Mouse (Mus musculus) inflammation-experienced regulatory T-cells, adult 6 months (primary cell): ENCODE measurements at regions not wholly inside any gene's neighbourhood (a gene's known extent, or its start where the extent isn't known, plus 50 kb on each side); places are given as distances from the start of the nearest gene placed in this dataset.
"Not testable (repeated sequence)": the region's sequence is repeated elsewhere in the genome, so short reads cannot be mapped to it uniquely, and the experiment has no call there.

Experiments
- ATAC-seq: one replicate; pipeline ENCODE4 v1.8.0; 2017

GRCm38 (mm10) chr15:42082436-42082835 lies 1948.3 kb downstream of the 9330182O14Rik start:
- no peak for ATAC-seq

GRCm38 (mm10) chr15:42100730-42101129 lies 1966.6 kb downstream of the 9330182O14Rik start:
- no peak for ATAC-seq

GRCm38 (mm10) chr15:42104816-42105215 lies 1970.7 kb downstream of the 9330182O14Rik start:
- ATAC-seq, result no peak

GRCm38 (mm10) chr15:42107106-42107505 lies 1972.9 kb downstream of the 9330182O14Rik start:
- no peak for ATAC-seq

- no peak for ATAC-seq
Measured at GRCm38 (mm10) chr15:42111811-42112210, 1977.6 kb downstream of the 9330182O14Rik start.

- no peak for ATAC-seq
Measured at GRCm38 (mm10) chr15:42127471-42127870, 1993.3 kb downstream of the 9330182O14Rik start.

- no peak for ATAC-seq
Measured at GRCm38 (mm10) chr15:42128976-42129375, 1994.8 kb downstream of the 9330182O14Rik start.

- no peak for ATAC-seq
Measured at GRCm38 (mm10) chr15:42166546-42166945, 2032.4 kb downstream of the 9330182O14Rik start.

GRCm38 (mm10) chr15:42177766-42178165 lies 2043.6 kb downstream of the 9330182O14Rik start:
- not testable (repeated sequence) for ATAC-seq

- no peak for ATAC-seq
Measured at GRCm38 (mm10) chr15:42207187-42207846, 2073.2 kb downstream of the 9330182O14Rik start.

GRCm38 (mm10) chr15:42219496-42219895 lies 2085.3 kb downstream of the 9330182O14Rik start:
- no peak for ATAC-seq

GRCm38 (mm10) chr15:42220005-42220404 lies 2085.8 kb downstream of the 9330182O14Rik start:
- no peak for ATAC-seq

- no peak for ATAC-seq
Measured at GRCm38 (mm10) chr15:42225006-42225405, 2090.8 kb downstream of the 9330182O14Rik start.

- ATAC-seq, result no peak
Measured at GRCm38 (mm10) chr15:42231692-42232091, 2097.5 kb downstream of the 9330182O14Rik start.

- ATAC-seq, result no peak
Measured at GRCm38 (mm10) chr15:42246812-42247211, 2112.6 kb downstream of the 9330182O14Rik start.

GRCm38 (mm10) chr15:42252730-42253330 lies 2118.7 kb downstream of the 9330182O14Rik start:
- ATAC-seq, result no peak

- ATAC-seq, result no peak
Measured at GRCm38 (mm10) chr15:42256343-42256742, 2122.2 kb downstream of the 9330182O14Rik start.

- no peak for ATAC-seq
Measured at GRCm38 (mm10) chr15:42275117-42275516, 2141.0 kb downstream of the 9330182O14Rik start.

GRCm38 (mm10) chr15:42277247-42277646 lies 2143.1 kb downstream of the 9330182O14Rik start:
- ATAC-seq, result no peak

GRCm38 (mm10) chr15:42280810-42281209 lies 2146.6 kb downstream of the 9330182O14Rik start:
- no peak for ATAC-seq

GRCm38 (mm10) chr15:42296406-42296805 lies 2162.2 kb downstream of the 9330182O14Rik start:
- no peak for ATAC-seq

- ATAC-seq, result no peak
Measured at GRCm38 (mm10) chr15:42297430-42297829, 2163.3 kb downstream of the 9330182O14Rik start.

GRCm38 (mm10) chr15:42301956-42302355 lies 2167.8 kb downstream of the 9330182O14Rik start:
- ATAC-seq, result no peak

- no peak for ATAC-seq
Measured at GRCm38 (mm10) chr15:42304097-42304496, 2169.9 kb downstream of the 9330182O14Rik start.
